Mouse (Mus musculus) hindbrain, postnatal 0 days (tissue): ENCODE results near the gene Fyttd1. TPM values are rescaled to one million over a fixed set of nuclear protein-coding genes. Genes with fewer than 3 reads are reported as not detected.
A peak's percentile ranks its signal among the peaks of the same experiment; 100 is the strongest.

Experiments
- ATAC-seq: fragments of 200-750 bp; cut with Nextera tagmentation; 2 replicates; pipeline ENCODE4 v1.8.0; 2017; ENCODE audit warnings: mild to moderate bottlenecking, moderate TSS enrichment, moderate library complexity
- DNase-seq: peaks from one replicate; pipeline ENCODE4 v3.0.0-alpha.2; 2015; ENCODE audit warnings: low spot score
- H3K27ac ChIP-seq: fragments of 300-500 bp; sonication (generic); 2 replicates; pipeline ENCODE4 v1.5.1; 2014; ENCODE audit warnings: mild to moderate bottlenecking
- H3K27me3 ChIP-seq: fragments of 300-500 bp; sonication (generic); 2 replicates; pipeline ENCODE4 v1.6.1; 2014; ENCODE audit warnings: low read length, mixed read lengths; ENCODE audit not compliant: insufficient read depth
- H3K36me3 ChIP-seq: fragments of 300-500 bp; sonication (generic); 2 replicates; pipeline ENCODE4 v1.6.1; 2014; ENCODE audit warnings: low read length, mixed read lengths; ENCODE audit not compliant: insufficient read depth
- H3K4me1 ChIP-seq: fragments of 300-500 bp; sonication (generic); 2 replicates; pipeline ENCODE4 v1.6.1; 2014; ENCODE audit warnings: antibody characterized with exemption, low read length, mixed read lengths; ENCODE audit not compliant: insufficient read depth
- H3K4me2 ChIP-seq: fragments of 300-500 bp; sonication (generic); 2 replicates; pipeline ENCODE4 v1.6.1; 2014; ENCODE audit warnings: low read depth, mild to moderate bottlenecking, low read length, moderate library complexity, mixed read lengths
- H3K4me3 ChIP-seq: fragments of 300-500 bp; sonication (generic); 2 replicates; pipeline ENCODE4 v1.5.1; 2014; ENCODE audit warnings: low read length
- H3K9ac ChIP-seq: fragments of 300-500 bp; sonication (generic); replicated peaks from 2 replicates; pipeline ENCODE4 v1.6.1; 2014; ENCODE audit warnings: mild to moderate bottlenecking, low read length, moderate library complexity, mixed read lengths
- H3K9me3 ChIP-seq: fragments of 300-500 bp; sonication (generic); 2 replicates; pipeline ENCODE4 v1.6.1; 2016; ENCODE audit warnings: low read length, mixed read lengths
- CTCF ChIP-seq: IDR thresholded peaks from 2 replicates; pipeline ENCODE4 v1.5.1; 2016; ENCODE audit warnings: antibody characterized with exemption, control low read depth, low read depth
- whole genome bisulfite sequencing: fragments of 180-500 bp; shearing (Covaris S2); extraction: QIAGEN DNeasy Blood & Tissue Kit; methylation state at CpG from one replicate; pipeline ENCODE4 v1.1.7; 2014; 5-methylcytosine and 5-hydroxymethylcytosine counted together
- polyA plus RNA-seq: library from polyadenylated mRNA; unstranded; fragments of >200 nt; fragmentation: Nextera tagmentation; extraction: Ambion mirVana; gene quantifications from 2 replicates; pipeline ENCODE4 v1.2.1, GENCODE M21; 2015
- total RNA-seq: library from RNA; depleted of rRNA; stranded (reverse); fragments of >200 nt; gene quantifications from 2 replicates; pipeline ENCODE4 v1.2.3, GENCODE M21; 2014

Fyttd1 gene
- total and polyA plus RNA-seq, 2 experiments from 2014 or later: 51.0 to 120 TPM

GRCm38 (mm10) chr16:32878157-32878598, 878 bp downstream of the Fyttd1 start:
- ATAC-seq (peak; percentile 42; the same call in 1 of the 2 replicates), DNase-seq (peak; percentile 40)
- Histone ChIP-seq H3K4me1 (peaks cover 11% of the 10 kb centered on the region), H3K36me3 (no peaks in the 10 kb centered on the region), H3K27ac (peak overlapping the region; percentile 86), H3K4me3 (peak overlapping the region; percentile 80), H3K9ac (peak overlapping the region; percentile 84), H3K4me2 (peak overlapping the region; percentile 60), H3K27me3 (no peaks in the 10 kb centered on the region), H3K9me3 (no peaks in the 10 kb centered on the region)
- WGBS: under 1% methylated on average over 31 of the region's 34 CpGs
- TF ChIP-seq CTCF: no peak

- Histone ChIP-seq H3K27ac (no peak overlapping the region), H3K36me3 (no peaks in the 10 kb centered on the region), H3K9me3 (no peaks in the 10 kb centered on the region), H3K9ac (peak overlapping the region; percentile 84; the same call in 1 of the 2 replicates), H3K4me2 (peak overlapping the region; percentile 60), H3K4me3 (peak overlapping the region; percentile 80), H3K4me1 (peaks cover 11% of the 10 kb centered on the region), H3K27me3 (no peaks in the 10 kb centered on the region)
- ATAC-seq (no peak), DNase-seq (peak; percentile 4)
- no peak for TF ChIP-seq CTCF
- 83% methylated on average over 14 of the region's 14 CpGs for WGBS
These were observed 1.9 kb downstream of the Fyttd1 start for GRCm38 (mm10) chr16:32878972-32879926.

DNA sequence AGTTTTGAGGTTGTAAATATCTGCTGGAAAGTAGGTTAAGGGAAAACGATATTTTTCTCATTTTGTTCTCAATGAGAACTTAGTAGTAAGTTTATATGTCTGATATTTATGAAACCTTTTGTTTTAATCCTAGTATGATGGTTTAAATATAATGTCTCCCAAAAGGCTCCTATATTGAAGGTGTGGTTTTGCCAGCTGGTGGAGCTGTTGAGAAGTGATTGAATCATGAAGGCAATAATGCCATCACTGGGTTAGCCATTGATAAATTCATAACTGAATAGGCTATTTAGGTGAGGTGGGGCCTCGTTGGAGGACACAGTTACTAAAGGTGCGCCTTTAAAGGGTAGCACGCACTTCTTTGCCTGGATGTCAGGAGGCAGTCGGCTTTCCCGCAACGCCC, 4.2 kb downstream of the Fyttd1 start:
- 83% methylated on average over 7 of the region's 7 CpGs for WGBS
- no peak overlapping the region for H3K4me3 ChIP-seq
- no peaks in the 10 kb centered on the region for H3K36me3 ChIP-seq
- H3K27ac ChIP-seq: no peak overlapping the region
- no peak overlapping the region for H3K4me2 ChIP-seq
- H3K9ac ChIP-seq: no peak overlapping the region
- H3K4me1 ChIP-seq: peaks cover 11% of the 10 kb centered on the region
- ATAC-seq: no peak
- no peak for TF ChIP-seq CTCF
- DNase-seq: no peak
- H3K27me3 ChIP-seq: no peaks in the 10 kb centered on the region
- H3K9me3 ChIP-seq: no peaks in the 10 kb centered on the region

DNA sequence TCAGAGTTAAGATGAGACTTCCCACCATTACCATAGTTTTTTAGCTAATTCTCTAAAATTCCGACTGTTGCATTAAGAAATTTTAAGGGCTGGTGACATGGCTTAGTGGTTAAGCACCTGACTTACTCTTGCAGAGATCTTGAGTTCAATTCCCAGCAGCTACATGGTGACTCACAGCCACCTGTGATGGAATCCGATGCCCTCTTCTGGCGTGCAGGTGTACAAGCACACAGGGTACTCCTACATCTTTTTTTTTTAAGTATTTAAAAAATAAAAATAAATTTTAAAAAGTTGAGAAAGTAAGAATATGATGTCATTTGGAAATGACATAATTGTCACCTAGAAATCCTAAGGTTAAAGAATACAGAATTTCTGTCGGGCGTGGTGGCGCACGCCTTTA, 10.7 kb downstream of the Fyttd1 start:
- ATAC-seq: no peak
- H3K9me3 ChIP-seq: no peaks in the 10 kb centered on the region
- H3K4me3 ChIP-seq: no peak overlapping the region
- no peak overlapping the region for H3K9ac ChIP-seq
- no peak overlapping the region for H3K4me2 ChIP-seq
- no peaks in the 10 kb centered on the region for H3K4me1 ChIP-seq
- no peak overlapping the region for H3K27ac ChIP-seq
- 92% methylated on average over 7 of the region's 7 CpGs for WGBS
- DNase-seq: no peak
- H3K36me3 ChIP-seq: peaks cover 19% of the 10 kb centered on the region; the same call in 1 of the 2 replicates
- H3K27me3 ChIP-seq: no peaks in the 10 kb centered on the region
- TF ChIP-seq CTCF: peak; percentile 28; the same call in 1 of the 2 replicates

DNA sequence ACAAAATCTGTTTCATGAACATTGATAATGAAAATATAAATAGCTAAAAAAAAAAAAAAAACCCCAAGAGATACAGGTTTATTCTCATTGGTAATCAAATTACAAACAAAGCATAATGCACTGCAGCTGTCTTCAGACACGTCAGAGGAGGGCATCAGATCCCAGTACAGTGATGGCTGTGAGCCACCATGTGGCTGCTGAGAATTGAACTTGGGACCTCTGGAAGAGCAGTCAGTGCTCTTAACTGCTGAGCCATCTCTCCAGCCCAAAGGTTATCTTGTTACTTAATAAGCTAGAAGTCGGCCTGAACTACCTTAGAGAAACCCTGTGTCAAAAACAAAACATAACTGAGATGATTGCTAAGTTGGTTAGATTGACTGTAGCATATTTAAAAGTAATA, 12.6 kb downstream of the Fyttd1 start:
- no peak for DNase-seq
- ATAC-seq: no peak
- 55% methylated on average over 2 of the region's 2 CpGs for WGBS
- TF ChIP-seq CTCF: no peak
- Histone ChIP-seq H3K9ac (no peak overlapping the region), H3K4me1 (no peaks in the 10 kb centered on the region), H3K4me2 (no peak overlapping the region), H3K36me3 (peaks cover 22% of the 10 kb centered on the region; the same call in 1 of the 2 replicates), H3K4me3 (no peak overlapping the region), H3K9me3 (no peaks in the 10 kb centered on the region), H3K27ac (no peak overlapping the region), H3K27me3 (no peaks in the 10 kb centered on the region)

DNA sequence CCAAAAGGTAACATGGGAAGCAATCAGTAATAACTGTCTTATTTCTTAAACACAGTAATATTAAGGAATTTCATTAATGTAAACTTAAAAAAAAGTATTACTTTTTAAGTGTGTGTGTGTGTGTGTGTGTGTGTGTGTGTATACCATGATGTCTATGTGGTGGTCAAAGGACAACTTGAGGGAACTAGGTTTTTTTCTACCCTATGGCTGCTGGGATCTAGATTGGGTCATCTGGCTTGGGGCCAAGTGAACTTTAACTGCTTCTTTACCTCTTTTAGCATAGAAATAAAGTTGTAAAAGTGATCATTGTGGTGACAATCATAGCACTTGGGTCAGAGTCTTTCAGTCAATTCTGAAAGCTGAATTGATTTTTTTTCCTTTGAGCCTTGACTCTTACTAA, 18.8 kb downstream of the Fyttd1 start:
- Histone ChIP-seq H3K4me1 (no peaks in the 10 kb centered on the region), H3K9ac (no peak overlapping the region), H3K27me3 (no peaks in the 10 kb centered on the region), H3K9me3 (no peaks in the 10 kb centered on the region), H3K4me2 (no peak overlapping the region), H3K36me3 (peaks cover 34% of the 10 kb centered on the region), H3K4me3 (no peak overlapping the region), H3K27ac (no peak overlapping the region)
- ATAC-seq (no peak), DNase-seq (no peak)
- TF ChIP-seq CTCF: no peak
